Mouse (Mus musculus) olfactory bulb, adult 2 months (tissue): ENCODE measurements around the gene Skap1.

ENCODE experiments used
- CTCF ChIP-seq: fragments of 200-500 bp; IDR thresholded peaks from 2 replicates; pipeline ENCODE4 v1.5.1; 2012; ENCODE audit warnings: low read depth, mild to moderate bottlenecking, low read length, moderate library complexity; ENCODE audit not compliant: insufficient read depth
- POLR2A ChIP-seq: fragments of 200-500 bp; IDR thresholded peaks from 2 replicates; pipeline ENCODE4 v1.6.1; 2012; ENCODE audit warnings: mild to moderate bottlenecking, low read depth, low read length, moderate library complexity; ENCODE audit not compliant: insufficient read depth

- TF ChIP-seq CTCF (no peak), POLR2A (no peak)
Observed at GRCm38 (mm10) chr11:96637927-96638326, 173.5 kb downstream of the Skap1 start.
